Mouse (Mus musculus): ENCODE data around the gene Dnajc13. TPM values are rescaled to one million over a fixed set of nuclear protein-coding genes. Genes with fewer than 3 reads are reported as not detected.

The Dnajc13 gene
- polyA plus RNA-seq, 1 experiment from 2014 or later = 14.8 TPM

- H3K36me3 ChIP-seq = peaks cover 70% of the 10 kb centered on the region
- H3K27ac ChIP-seq = no peak overlapping the region
- no peaks in the 10 kb centered on the region for H3K9me3 ChIP-seq (replicated peaks)
- H3K4me2 ChIP-seq = no peak overlapping the region
- no peaks in the 10 kb centered on the region for H3K27me3 ChIP-seq
- H3K4me1 ChIP-seq (replicated peaks) = no peaks in the 10 kb centered on the region
- no peak overlapping the region for H3K4me3 ChIP-seq
- ATAC-seq (replicated peaks; ENCODE audit: insufficient number of reproducible peaks, insufficient read depth, low FRiP score, low read depth) = no peak
- H3K9ac ChIP-seq = no peak overlapping the region
- WGBS = 91% methylated on average over 4 of the region's 4 CpGs
Measured at GRCm38 (mm10) chr9:104181626-104182025, 81.1 kb downstream of the Dnajc13 start.

GRCm38 (mm10) chr9:104180046-104180445 is 82.7 kb downstream of the Dnajc13 start:
- Histone ChIP-seq H3K36me3 (peaks cover 81% of the 10 kb centered on the region), H3K4me3 (no peak overlapping the region), H3K4me2 (no peak overlapping the region), H3K27ac (no peak overlapping the region), H3K27me3 (no peaks in the 10 kb centered on the region), H3K9ac (no peak overlapping the region), H3K4me1 (replicated peaks) (no peaks in the 10 kb centered on the region), H3K9me3 (replicated peaks) (no peaks in the 10 kb centered on the region)
- no peak for ATAC-seq (replicated peaks; ENCODE audit: insufficient number of reproducible peaks, insufficient read depth, low FRiP score, low read depth)
- WGBS = 92% methylated on average over 6 of the region's 6 CpGs

- H3K4me2 ChIP-seq = no peak overlapping the region
- H3K4me1 ChIP-seq (replicated peaks) = no peaks in the 10 kb centered on the region
- no peaks in the 10 kb centered on the region for H3K27me3 ChIP-seq
- 87% methylated on average over 6 of the region's 6 CpGs for WGBS
- no peak overlapping the region for H3K9ac ChIP-seq
- no peak for ATAC-seq (replicated peaks; ENCODE audit: insufficient number of reproducible peaks, insufficient read depth, low FRiP score, low read depth)
- no peaks in the 10 kb centered on the region for H3K9me3 ChIP-seq (replicated peaks)
- peaks cover 77% of the 10 kb centered on the region for H3K36me3 ChIP-seq
- no peak overlapping the region for H3K4me3 ChIP-seq
- no peak overlapping the region for H3K27ac ChIP-seq
Measured at GRCm38 (mm10) chr9:104172342-104172741, 90.4 kb downstream of the Dnajc13 start.

DNA sequence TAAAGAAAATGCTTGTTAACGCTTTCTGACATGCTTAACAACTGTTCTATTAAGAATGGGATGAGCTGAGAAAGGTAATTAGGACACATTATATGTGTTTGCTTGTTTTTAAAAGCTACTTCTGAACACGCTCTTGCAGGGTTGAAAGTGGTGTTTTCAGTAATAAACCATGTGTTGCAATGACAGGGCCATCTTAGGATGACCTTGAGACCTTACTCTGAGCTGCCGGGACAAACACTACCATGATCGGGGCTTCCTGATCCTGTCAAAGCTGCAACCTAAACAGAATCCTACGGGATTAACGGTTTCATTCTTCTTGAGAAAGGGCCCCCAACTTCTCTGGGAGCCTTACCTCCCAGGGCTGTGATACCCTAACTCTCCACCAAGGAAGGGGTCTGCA is 91.1 kb downstream of the Dnajc13 start:
- H3K36me3 ChIP-seq = peaks cover 78% of the 10 kb centered on the region
- H3K4me2 ChIP-seq = no peak overlapping the region
- no peaks in the 10 kb centered on the region for H3K9me3 ChIP-seq (replicated peaks)
- no peaks in the 10 kb centered on the region for H3K4me1 ChIP-seq (replicated peaks)
- 88% methylated on average over 6 of the region's 6 CpGs for WGBS
- no peaks in the 10 kb centered on the region for H3K27me3 ChIP-seq
- no peak overlapping the region for H3K4me3 ChIP-seq
- no peak overlapping the region for H3K9ac ChIP-seq
- H3K27ac ChIP-seq = no peak overlapping the region
- no peak for ATAC-seq (replicated peaks; ENCODE audit: insufficient number of reproducible peaks, insufficient read depth, low FRiP score, low read depth)

DNA sequence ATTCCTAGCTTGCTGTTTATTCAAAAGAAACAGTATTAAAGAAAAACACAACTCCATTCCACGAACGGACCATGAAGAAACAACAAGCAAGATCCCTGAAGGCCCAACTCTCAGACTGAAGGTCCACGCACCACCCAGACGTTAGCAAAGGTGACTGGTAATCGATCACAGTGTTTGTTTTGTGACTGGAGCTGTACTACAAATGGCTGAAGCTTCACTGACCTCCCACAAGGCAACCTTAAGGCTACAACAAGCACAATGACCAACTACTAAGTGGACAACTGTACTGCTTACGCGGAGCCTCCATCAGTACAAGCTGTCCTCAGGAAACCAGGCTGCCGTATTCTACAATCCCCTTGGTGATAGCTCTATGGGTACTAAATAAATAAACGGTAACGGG is 92.7 kb downstream of the Dnajc13 start:
- Histone ChIP-seq H3K9ac (no peak overlapping the region), H3K27ac (no peak overlapping the region), H3K9me3 (replicated peaks) (no peaks in the 10 kb centered on the region), H3K4me1 (replicated peaks) (no peaks in the 10 kb centered on the region), H3K27me3 (no peaks in the 10 kb centered on the region), H3K4me2 (no peak overlapping the region), H3K4me3 (no peak overlapping the region), H3K36me3 (peaks cover 77% of the 10 kb centered on the region)
- WGBS = 93% methylated on average over 10 of the region's 10 CpGs
- ATAC-seq (replicated peaks; ENCODE audit: insufficient number of reproducible peaks, insufficient read depth, low FRiP score, low read depth) = no peak

GRCm38 (mm10) chr9:104165926-104166325 is 96.8 kb downstream of the Dnajc13 start:
- ATAC-seq (replicated peaks; ENCODE audit: insufficient number of reproducible peaks, insufficient read depth, low FRiP score, low read depth) = no peak
- WGBS = 90% methylated on average over 5 of the region's 5 CpGs
- Histone ChIP-seq H3K9ac (no peak overlapping the region), H3K4me3 (no peak overlapping the region), H3K36me3 (peaks cover 84% of the 10 kb centered on the region), H3K4me2 (no peak overlapping the region), H3K27me3 (no peaks in the 10 kb centered on the region), H3K9me3 (replicated peaks) (no peaks in the 10 kb centered on the region), H3K4me1 (replicated peaks) (no peaks in the 10 kb centered on the region), H3K27ac (no peak overlapping the region)

- ATAC-seq (replicated peaks; ENCODE audit: insufficient number of reproducible peaks, insufficient read depth, low FRiP score, low read depth) = no peak
- no peak overlapping the region for H3K4me2 ChIP-seq
- WGBS = 75% methylated on average over 5 of the region's 5 CpGs
- H3K9me3 ChIP-seq (replicated peaks) = no peaks in the 10 kb centered on the region
- H3K27ac ChIP-seq = no peak overlapping the region
- H3K4me1 ChIP-seq (replicated peaks) = no peaks in the 10 kb centered on the region
- H3K9ac ChIP-seq = no peak overlapping the region
- H3K27me3 ChIP-seq = no peaks in the 10 kb centered on the region
- no peak overlapping the region for H3K4me3 ChIP-seq
- peaks cover 83% of the 10 kb centered on the region for H3K36me3 ChIP-seq
Measured at GRCm38 (mm10) chr9:104164194-104164593, 98.5 kb downstream of the Dnajc13 start.

DNA sequence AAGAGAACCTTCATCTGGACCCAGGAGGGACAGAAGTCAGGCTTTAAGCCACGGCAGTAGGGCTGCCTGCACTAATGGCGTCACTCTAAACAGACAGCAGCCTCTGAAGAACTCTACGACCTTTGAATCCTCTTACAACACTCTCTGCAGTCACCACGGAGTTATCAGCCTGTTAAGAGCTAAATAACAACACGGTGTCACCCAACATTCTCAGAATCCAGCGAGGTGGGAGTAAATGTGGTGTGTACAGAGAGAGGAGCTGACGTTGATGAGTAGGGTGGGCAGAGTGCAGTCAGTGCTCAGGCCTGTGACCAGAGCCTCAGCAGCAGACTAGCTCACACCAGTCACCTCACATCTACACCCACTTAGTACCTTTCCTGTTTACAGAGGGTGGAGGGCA is 101.6 kb downstream of the Dnajc13 start:
- peaks cover 90% of the 10 kb centered on the region for H3K36me3 ChIP-seq
- H3K9ac ChIP-seq = no peak overlapping the region
- WGBS = 55% methylated on average over 7 of the region's 7 CpGs

DNA sequence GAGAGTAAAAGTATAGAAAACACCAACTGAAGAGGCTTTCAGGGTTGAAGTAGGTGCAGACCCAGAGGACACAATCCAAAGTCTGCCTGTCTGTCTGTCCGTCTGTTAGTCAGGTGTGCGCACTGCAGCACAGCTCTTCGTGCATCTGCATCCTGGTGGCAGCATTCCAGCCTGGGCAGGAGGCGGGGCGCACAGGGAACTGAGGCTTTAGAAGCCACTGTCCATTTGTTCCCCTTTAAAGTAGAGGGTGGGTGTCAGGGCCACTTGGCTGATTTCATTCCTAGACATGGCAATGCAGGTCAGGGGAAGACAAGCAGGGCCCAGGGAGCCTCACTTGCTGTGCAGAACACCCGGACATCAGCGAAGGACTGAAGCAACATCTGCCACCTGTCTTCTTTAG is 105.4 kb downstream of the Dnajc13 start:
- WGBS = 94% methylated on average over 7 of the region's 7 CpGs

More for the DNA sequence above, 101.6 kb downstream of the Dnajc13 start:
- no peak for ATAC-seq (replicated peaks; ENCODE audit: insufficient number of reproducible peaks, insufficient read depth, low FRiP score, low read depth)
- Histone ChIP-seq H3K4me2 (no peak overlapping the region), H3K4me1 (replicated peaks) (no peaks in the 10 kb centered on the region), H3K27me3 (no peaks in the 10 kb centered on the region), H3K4me3 (no peak overlapping the region), H3K27ac (no peak overlapping the region), H3K9me3 (replicated peaks) (no peaks in the 10 kb centered on the region)

DNA sequence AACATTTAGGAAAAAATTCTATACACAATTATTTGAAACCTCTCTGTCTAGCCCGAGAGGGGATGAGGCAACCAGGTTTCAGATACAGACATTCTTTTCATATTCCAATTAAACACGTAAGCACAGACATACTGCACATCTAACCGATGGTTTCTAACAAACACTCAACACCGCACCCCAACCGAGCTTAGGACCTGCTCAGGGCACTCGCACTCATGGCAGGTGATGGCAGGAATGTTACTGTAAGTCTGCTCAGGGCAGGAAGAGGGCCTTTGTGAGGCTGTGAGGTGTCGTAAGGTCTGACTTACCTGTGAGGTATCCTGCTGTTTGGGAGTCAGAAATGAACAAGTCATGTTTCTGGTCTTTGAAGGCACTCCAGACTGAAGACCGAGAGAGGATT is 106.2 kb downstream of the Dnajc13 start:
- H3K9ac ChIP-seq = no peak overlapping the region
- ATAC-seq (replicated peaks; ENCODE audit: insufficient number of reproducible peaks, insufficient read depth, low FRiP score, low read depth) = no peak
- no peak overlapping the region for H3K4me3 ChIP-seq
- no peaks in the 10 kb centered on the region for H3K27me3 ChIP-seq
- H3K9me3 ChIP-seq (replicated peaks) = no peaks in the 10 kb centered on the region
- H3K4me1 ChIP-seq (replicated peaks) = no peaks in the 10 kb centered on the region
- peaks cover 85% of the 10 kb centered on the region for H3K36me3 ChIP-seq
- no peak overlapping the region for H3K4me2 ChIP-seq
- 92% methylated on average over 8 of the region's 8 CpGs for WGBS
- H3K27ac ChIP-seq = no peak overlapping the region

More for the DNA sequence above, 105.4 kb downstream of the Dnajc13 start:
- H3K9me3 ChIP-seq (replicated peaks) = no peaks in the 10 kb centered on the region
- H3K27ac ChIP-seq = no peak overlapping the region
- no peak overlapping the region for H3K9ac ChIP-seq
- no peak overlapping the region for H3K4me3 ChIP-seq
- H3K27me3 ChIP-seq = no peaks in the 10 kb centered on the region
- ATAC-seq (replicated peaks; ENCODE audit: insufficient number of reproducible peaks, insufficient read depth, low FRiP score, low read depth) = no peak
- H3K4me1 ChIP-seq (replicated peaks) = no peaks in the 10 kb centered on the region
- peaks cover 86% of the 10 kb centered on the region for H3K36me3 ChIP-seq
- no peak overlapping the region for H3K4me2 ChIP-seq

DNA sequence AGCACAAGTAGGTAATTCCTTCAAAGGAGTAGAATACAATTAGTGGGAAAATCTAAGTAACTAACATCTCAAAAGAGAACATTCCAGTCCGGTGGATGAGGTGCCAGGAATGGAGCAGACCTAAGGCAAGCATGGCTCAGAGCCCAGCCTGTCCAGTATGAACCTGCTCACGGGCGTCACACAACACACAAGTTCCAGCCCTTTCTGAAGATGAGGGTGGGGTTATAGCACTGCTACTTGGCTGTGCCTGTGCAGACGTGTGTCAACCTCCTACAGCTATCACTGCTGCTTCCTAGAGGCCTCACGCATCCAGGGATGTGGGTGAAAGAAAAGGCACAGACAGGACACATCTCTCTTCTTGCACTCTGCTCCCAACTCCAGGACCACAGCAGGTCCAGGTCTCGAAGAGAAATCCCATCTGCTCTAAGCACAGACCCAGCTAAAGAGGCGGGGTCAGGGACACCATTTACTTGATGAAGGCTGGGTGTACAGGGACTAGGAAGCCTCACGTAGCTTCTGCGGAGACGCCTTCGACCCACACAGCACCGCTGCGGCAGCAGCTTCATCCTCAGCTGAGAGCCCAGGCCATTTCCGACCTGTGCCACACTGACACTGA is 107.5 kb downstream of the Dnajc13 start:
- Histone ChIP-seq H3K9me3 (replicated peaks) (no peaks in the 10 kb centered on the region), H3K4me1 (replicated peaks) (no peaks in the 10 kb centered on the region), H3K27me3 (no peaks in the 10 kb centered on the region), H3K4me3 (no peak overlapping the region), H3K9ac (no peak overlapping the region), H3K4me2 (no peak overlapping the region), H3K36me3 (peaks cover 86% of the 10 kb centered on the region), H3K27ac (no peak overlapping the region)
- ATAC-seq (replicated peaks; ENCODE audit: insufficient number of reproducible peaks, insufficient read depth, low FRiP score, low read depth) = no peak
- WGBS = 93% methylated on average over 14 of the region's 14 CpGs

DNA sequence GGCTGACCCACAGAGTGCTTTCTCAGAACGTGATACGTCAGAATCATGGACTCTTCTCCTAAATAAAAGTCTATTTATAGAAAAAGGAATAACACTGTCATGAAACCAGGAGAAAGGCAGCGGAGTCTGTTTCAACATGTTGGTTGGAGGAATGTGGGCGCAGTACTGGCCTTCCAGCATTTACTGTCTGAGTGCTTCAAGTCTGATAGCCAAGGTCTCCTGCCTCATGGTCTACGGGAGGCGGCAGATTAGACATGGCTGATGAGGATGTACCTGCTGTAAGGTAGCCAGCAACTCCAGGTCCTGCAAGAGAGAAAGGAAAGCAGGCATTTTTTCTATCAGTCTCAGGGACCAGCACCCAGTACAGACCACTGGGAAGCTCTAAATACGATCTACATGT is 110.6 kb downstream of the Dnajc13 start:
- Histone ChIP-seq H3K4me3 (no peak overlapping the region), H3K27ac (no peak overlapping the region), H3K27me3 (no peaks in the 10 kb centered on the region), H3K9me3 (replicated peaks) (no peaks in the 10 kb centered on the region), H3K4me1 (replicated peaks) (no peaks in the 10 kb centered on the region), H3K36me3 (peaks cover 60% of the 10 kb centered on the region), H3K9ac (no peak overlapping the region), H3K4me2 (no peak overlapping the region)
- 88% methylated on average over 7 of the region's 7 CpGs for WGBS
- no peak for ATAC-seq (replicated peaks; ENCODE audit: insufficient number of reproducible peaks, insufficient read depth, low FRiP score, low read depth)

Data from heart, embryonic 15.5 days (tissue).